Mouse (Mus musculus) kidney, postnatal 0 days (tissue): ENCODE results near the gene Myh3. TPM values are rescaled to one million over a fixed set of nuclear protein-coding genes. Genes with fewer than 3 reads are reported as not detected.

Experiments
- ATAC-seq: fragments of 200-750 bp; cut with Nextera tagmentation; replicated peaks from 2 replicates; pipeline ENCODE4 v1.8.0; 2017; ENCODE audit warnings: low read depth, moderate number of reproducible peaks, moderate TSS enrichment, moderate library complexity; ENCODE audit not compliant: low FRiP score
- DNase-seq: peaks from one replicate; pipeline ENCODE4 v3.0.0-alpha.2; 2016; ENCODE audit warnings: low spot score
- H3K27ac ChIP-seq: fragments of 300-500 bp; sonication (generic); 2 replicates; pipeline ENCODE4 v1.5.1; 2014; ENCODE audit warnings: mild to moderate bottlenecking
- H3K27me3 ChIP-seq: fragments of 300-500 bp; sonication (generic); 2 replicates; pipeline ENCODE4 v1.6.1; 2014; ENCODE audit warnings: low read length, mixed read lengths; ENCODE audit not compliant: insufficient read depth
- H3K36me3 ChIP-seq: fragments of 300-500 bp; sonication (generic); 2 replicates; pipeline ENCODE4 v1.6.1; 2014; ENCODE audit warnings: low read length, mixed read lengths; ENCODE audit not compliant: insufficient read depth
- H3K4me1 ChIP-seq: fragments of 300-500 bp; sonication (generic); replicated peaks from 2 replicates; pipeline ENCODE4 v1.6.1; 2014; ENCODE audit warnings: antibody characterized with exemption, low read length, mixed read lengths; ENCODE audit not compliant: insufficient read depth
- H3K4me2 ChIP-seq: fragments of 300-500 bp; sonication (generic); 2 replicates; pipeline ENCODE4 v1.6.1; 2014; ENCODE audit warnings: mild to moderate bottlenecking, low read length, moderate library complexity, mixed read lengths
- H3K4me3 ChIP-seq: fragments of 300-500 bp; sonication (generic); replicated peaks from 2 replicates; pipeline ENCODE4 v1.5.1; 2014; ENCODE audit warnings: low read depth, low read length
- H3K9ac ChIP-seq: fragments of 300-500 bp; sonication (generic); 2 replicates; pipeline ENCODE4 v1.6.1; 2014; ENCODE audit warnings: low read depth, low read length
- H3K9me3 ChIP-seq: fragments of 300-500 bp; sonication (generic); replicated peaks from 2 replicates; pipeline ENCODE4 v1.6.1; 2016; ENCODE audit warnings: low read length, inconsistent platforms, mixed read lengths
- CTCF ChIP-seq: IDR thresholded peaks from 2 replicates; pipeline ENCODE4 v1.5.1; 2016; ENCODE audit warnings: antibody characterized with exemption, low read depth, mild to moderate bottlenecking, moderate library complexity
- WGBS: fragments of 180-500 bp; shearing (Covaris S2); extraction: QIAGEN DNeasy Blood & Tissue Kit; methylation state at CpG from one replicate; pipeline ENCODE4 v1.1.7; 2014; 5-methylcytosine and 5-hydroxymethylcytosine counted together
- polyA plus RNA-seq: library from polyadenylated mRNA; unstranded; fragments of >200 nt; fragmentation: Nextera tagmentation; extraction: Ambion mirVana; gene quantifications from 2 replicates; pipeline ENCODE4 v1.2.1, GENCODE M21; 2015

Gene Myh3
- polyA plus RNA-seq, 1 experiment from 2014 or later = 0.01 TPM

- H3K9me3 ChIP-seq = no peaks in the 10 kb centered on the region
- no peak overlapping the region for H3K4me2 ChIP-seq
- H3K4me3 ChIP-seq = no peak overlapping the region
- DNase-seq (no peak), ATAC-seq (no peak)
- H3K27me3 ChIP-seq = no peaks in the 10 kb centered on the region
- H3K36me3 ChIP-seq = no peaks in the 10 kb centered on the region
- H3K9ac ChIP-seq = no peak overlapping the region
- 62% methylated on average over 15 of the region's 15 CpGs for WGBS
- H3K4me1 ChIP-seq = no peaks in the 10 kb centered on the region
- no peak for TF ChIP-seq CTCF
- H3K27ac ChIP-seq = no peak overlapping the region
Measured at GRCm38 (mm10) chr11:67072615-67073130, 5.4 kb upstream of the Myh3 start.

- TF ChIP-seq CTCF = no peak
- no peaks in the 10 kb centered on the region for H3K9me3 ChIP-seq
- no peaks in the 10 kb centered on the region for H3K27me3 ChIP-seq
- WGBS = 31% methylated on average over 3 of the region's 3 CpGs
- no peak overlapping the region for H3K4me2 ChIP-seq
- no peak overlapping the region for H3K4me3 ChIP-seq
- H3K36me3 ChIP-seq = no peaks in the 10 kb centered on the region
- no peak overlapping the region for H3K9ac ChIP-seq
- ATAC-seq (no peak), DNase-seq (no peak)
- no peak overlapping the region for H3K27ac ChIP-seq
- no peaks in the 10 kb centered on the region for H3K4me1 ChIP-seq
Measured at GRCm38 (mm10) chr11:67075036-67075435, 3.1 kb upstream of the Myh3 start.

GRCm38 (mm10) chr11:67076781-67077180 lies 1.3 kb upstream of the Myh3 start:
- H3K9me3 ChIP-seq = no peaks in the 10 kb centered on the region
- H3K4me3 ChIP-seq = no peak overlapping the region
- DNase-seq (no peak), ATAC-seq (no peak)
- H3K36me3 ChIP-seq = no peaks in the 10 kb centered on the region
- H3K27ac ChIP-seq = no peak overlapping the region
- H3K27me3 ChIP-seq = no peaks in the 10 kb centered on the region
- TF ChIP-seq CTCF = no peak
- WGBS = 89% methylated on average over 5 of the region's 5 CpGs
- H3K9ac ChIP-seq = no peak overlapping the region
- no peaks in the 10 kb centered on the region for H3K4me1 ChIP-seq
- H3K4me2 ChIP-seq = no peak overlapping the region

- Histone ChIP-seq H3K9ac (no peak overlapping the region), H3K36me3 (no peaks in the 10 kb centered on the region), H3K9me3 (no peaks in the 10 kb centered on the region), H3K4me1 (no peaks in the 10 kb centered on the region), H3K4me2 (no peak overlapping the region), H3K4me3 (no peak overlapping the region), H3K27ac (no peak overlapping the region), H3K27me3 (no peaks in the 10 kb centered on the region)
- DNase-seq (no peak), ATAC-seq (no peak)
- WGBS = 71% methylated on average over 3 of the region's 3 CpGs
- no peak for TF ChIP-seq CTCF
Measured at GRCm38 (mm10) chr11:67077435-67077834, 665 bp upstream of the Myh3 start.

- TF ChIP-seq CTCF = no peak
- Histone ChIP-seq H3K4me3 (no peak overlapping the region), H3K9ac (no peak overlapping the region), H3K9me3 (no peaks in the 10 kb centered on the region), H3K36me3 (no peaks in the 10 kb centered on the region), H3K4me1 (no peaks in the 10 kb centered on the region), H3K4me2 (no peak overlapping the region), H3K27ac (no peak overlapping the region), H3K27me3 (0 out of 2 replicates have a peak, but pooled peaks cover 3% of the 10 kb centered on the region)
- DNase-seq (no peak), ATAC-seq (no peak)
- WGBS = 89% methylated on average over 6 of the region's 6 CpGs
Measured at GRCm38 (mm10) chr11:67078888-67079287, 788 bp downstream of the Myh3 start.

- H3K27ac ChIP-seq = no peak overlapping the region
- 0 out of 2 replicates have a peak, but pooled peaks cover 3% of the 10 kb centered on the region for H3K27me3 ChIP-seq
- WGBS = 75% methylated on average over 11 of the region's 11 CpGs
- H3K9ac ChIP-seq = no peak overlapping the region
- H3K4me3 ChIP-seq = no peak overlapping the region
- no peak for TF ChIP-seq CTCF
- no peaks in the 10 kb centered on the region for H3K36me3 ChIP-seq
- no peaks in the 10 kb centered on the region for H3K9me3 ChIP-seq
- DNase-seq = no peak
- ATAC-seq = no peak
- H3K4me1 ChIP-seq = no peaks in the 10 kb centered on the region
- H3K4me2 ChIP-seq = no peak overlapping the region
Measured at GRCm38 (mm10) chr11:67079740-67080139, 1.6 kb downstream of the Myh3 start.

- Histone ChIP-seq H3K9ac (no peak overlapping the region), H3K4me2 (no peak overlapping the region), H3K9me3 (no peaks in the 10 kb centered on the region), H3K4me1 (no peaks in the 10 kb centered on the region), H3K36me3 (no peaks in the 10 kb centered on the region), H3K27ac (no peak overlapping the region), H3K4me3 (no peak overlapping the region), H3K27me3 (0 out of 2 replicates have a peak, but pooled peaks cover 3% of the 10 kb centered on the region)
- DNase-seq (peak; percentile 79), ATAC-seq (peak; percentile 51; the same call in 1 of the 2 replicates)
- TF ChIP-seq CTCF = peak; percentile 80
- WGBS = 3% methylated on average over 3 of the region's 3 CpGs
Measured at GRCm38 (mm10) chr11:67080168-67080567, 2.1 kb downstream of the Myh3 start.
